Mouse (Mus musculus) erythroblast, embryonic 14.5 days (primary cell): ENCODE data around the gene Foxred1. TPM values are rescaled to one million over a fixed set of nuclear protein-coding genes. Genes with fewer than 3 reads are reported as not detected.

ENCODE experiments used
- H3K27me3 ChIP-seq: 2 replicates; pipeline ENCODE4 v1.6.1; 2012; ENCODE audit warnings: inconsistent platforms; ENCODE audit not compliant: control insufficient read depth
- H3K36me3 ChIP-seq: 2 replicates; pipeline ENCODE4 v1.6.1; 2012; ENCODE audit warnings: mild to moderate bottlenecking, inconsistent platforms; ENCODE audit not compliant: control insufficient read depth
- H3K4me1 ChIP-seq: 2 replicates; pipeline ENCODE4 v1.6.1; 2012; ENCODE audit warnings: inconsistent platforms; ENCODE audit not compliant: control insufficient read depth
- H3K4me3 ChIP-seq: replicated peaks from 2 replicates; pipeline ENCODE3; 2012; ENCODE audit warnings: moderate library complexity, mild to moderate bottlenecking, inconsistent platforms
- H3K9me3 ChIP-seq: 2 replicates; pipeline ENCODE4 v1.6.1; 2012; ENCODE audit warnings: low read length, inconsistent platforms, mixed read lengths; ENCODE audit not compliant: control insufficient read depth
- GATA1 ChIP-seq: IDR thresholded peaks from 2 replicates; pipeline ENCODE4 v1.6.1; 2012; ENCODE audit warnings: low read length, inconsistent platforms, mixed read lengths
- TAL1 ChIP-seq: IDR thresholded peaks from 3 replicates; pipeline ENCODE4 v1.6.1; 2012; ENCODE audit warnings: low read length, inconsistent platforms, mixed read lengths
- polyA plus RNA-seq: library from polyadenylated mRNA; stranded (reverse); fragments of >175 nt; gene quantifications from 2 replicates; pipeline ENCODE4 v1.2.3, GENCODE M21; 2012

The Foxred1 gene
- polyA plus RNA-seq, 1 experiment: 0.41 TPM

DNA sequence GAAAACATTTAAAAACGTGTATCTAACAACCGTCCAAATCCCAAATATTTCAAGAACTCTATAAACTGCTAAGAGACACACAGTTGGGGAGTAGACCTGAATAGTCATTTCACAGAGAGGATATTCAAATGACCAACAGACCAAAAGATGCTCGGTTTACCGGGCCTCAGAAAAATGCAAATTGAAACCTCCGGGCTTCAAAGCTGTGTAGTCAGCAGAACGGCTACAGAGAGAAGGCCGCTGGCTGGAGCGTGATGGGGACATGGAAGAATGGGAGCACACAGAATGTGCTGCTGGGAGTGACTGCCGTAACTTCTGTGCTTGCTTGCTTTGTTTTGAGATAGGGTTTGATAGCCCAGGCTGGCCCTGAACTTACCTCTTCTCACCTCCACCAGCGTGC is 12.5 kb downstream of the Foxred1 start:
- Histone ChIP-seq H3K27me3 (no peaks in the 10 kb centered on the region), H3K4me3 (no peak overlapping the region)

DNA sequence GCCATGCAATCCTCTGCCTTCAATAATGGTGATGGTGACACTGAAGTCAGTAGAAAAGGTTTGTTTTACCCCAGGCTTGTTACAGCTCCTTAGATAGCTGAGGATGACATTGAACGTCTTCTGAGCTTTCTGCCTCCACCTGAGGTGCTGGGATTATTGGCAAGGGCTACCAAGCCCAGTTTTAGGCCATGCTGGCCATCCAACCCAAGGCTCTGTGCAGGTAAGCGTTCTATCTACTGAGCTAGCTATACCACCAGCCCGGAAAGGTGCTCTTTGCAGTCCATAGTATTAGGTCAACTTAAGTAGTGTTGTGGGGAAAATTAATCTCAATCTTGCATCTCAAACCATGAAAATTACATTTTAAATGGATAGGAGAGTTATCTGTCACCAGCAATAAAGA is 13.2 kb downstream of the Foxred1 start:
- Histone ChIP-seq H3K36me3 (peaks cover 4% of the 10 kb centered on the region), H3K4me3 (no peak overlapping the region), H3K4me1 (peaks cover 40% of the 10 kb centered on the region), H3K9me3 (no peaks in the 10 kb centered on the region), H3K27me3 (no peaks in the 10 kb centered on the region)
- no peak for TF ChIP-seq TAL1
- TF ChIP-seq GATA1: no peak

More for the DNA sequence above, 12.5 kb downstream of the Foxred1 start:
- TF ChIP-seq GATA1 (no peak), TAL1 (no peak)
- Histone ChIP-seq H3K36me3 (peaks cover 2% of the 10 kb centered on the region), H3K9me3 (no peaks in the 10 kb centered on the region), H3K4me1 (peaks cover 46% of the 10 kb centered on the region)

DNA sequence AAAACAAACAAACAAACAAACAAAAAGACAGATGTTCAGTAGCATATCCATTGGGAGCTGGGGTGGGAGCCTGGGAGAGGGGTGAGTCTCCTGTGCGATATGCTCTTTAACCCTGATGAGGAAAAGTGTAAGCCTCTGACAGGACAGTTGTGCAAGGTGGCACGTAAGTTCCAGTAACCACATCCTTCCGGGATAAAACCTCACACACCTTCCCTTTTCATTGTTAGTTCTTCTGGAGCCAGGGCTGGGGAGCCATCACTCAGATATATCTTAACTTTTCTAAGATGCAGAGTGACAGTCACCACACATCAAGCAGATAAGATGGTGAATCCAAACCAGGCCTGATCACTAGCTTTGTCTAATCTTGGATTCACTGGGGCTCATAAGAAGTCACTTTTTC is 16.8 kb downstream of the Foxred1 start:
- Histone ChIP-seq H3K4me3 (no peak overlapping the region), H3K27me3 (no peaks in the 10 kb centered on the region), H3K36me3 (peaks cover 24% of the 10 kb centered on the region), H3K9me3 (no peaks in the 10 kb centered on the region), H3K4me1 (peaks cover 10% of the 10 kb centered on the region)
- TF ChIP-seq TAL1: no peak
- TF ChIP-seq GATA1: no peak

DNA sequence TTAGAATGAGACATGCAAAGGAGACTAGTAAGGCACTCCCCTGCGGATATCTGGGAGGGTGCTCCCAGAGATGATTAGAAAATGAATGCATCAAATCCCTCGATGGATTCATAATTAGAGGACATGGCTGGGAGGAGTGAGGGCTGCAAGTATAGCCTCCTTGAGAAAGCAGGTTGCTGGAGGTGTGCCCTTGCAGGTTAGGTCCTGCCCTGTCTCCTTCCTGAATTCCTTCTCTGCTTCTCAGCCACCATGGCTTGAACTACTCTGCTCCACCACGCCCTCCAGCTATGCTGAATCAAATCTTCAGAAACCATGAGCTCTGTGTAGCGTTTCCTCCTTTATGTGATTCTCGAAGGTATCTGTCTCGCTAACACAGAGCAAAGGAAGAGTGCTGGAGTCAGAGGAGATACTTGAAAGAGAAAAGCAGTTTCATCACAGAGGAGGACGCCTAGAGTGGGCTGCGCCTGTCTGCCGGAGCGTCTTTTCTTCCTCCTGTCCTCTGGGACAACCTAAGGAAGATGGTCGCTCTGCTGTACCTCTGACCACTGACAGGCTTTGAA is 17.8 kb downstream of the Foxred1 start:
- Histone ChIP-seq H3K9me3 (no peaks in the 10 kb centered on the region), H3K4me3 (no peak overlapping the region), H3K4me1 (peaks cover 2% of the 10 kb centered on the region; the same call in 1 of the 2 replicates), H3K36me3 (peaks cover 33% of the 10 kb centered on the region), H3K27me3 (no peaks in the 10 kb centered on the region)
- no peak for TF ChIP-seq GATA1
- TF ChIP-seq TAL1: no peak

DNA sequence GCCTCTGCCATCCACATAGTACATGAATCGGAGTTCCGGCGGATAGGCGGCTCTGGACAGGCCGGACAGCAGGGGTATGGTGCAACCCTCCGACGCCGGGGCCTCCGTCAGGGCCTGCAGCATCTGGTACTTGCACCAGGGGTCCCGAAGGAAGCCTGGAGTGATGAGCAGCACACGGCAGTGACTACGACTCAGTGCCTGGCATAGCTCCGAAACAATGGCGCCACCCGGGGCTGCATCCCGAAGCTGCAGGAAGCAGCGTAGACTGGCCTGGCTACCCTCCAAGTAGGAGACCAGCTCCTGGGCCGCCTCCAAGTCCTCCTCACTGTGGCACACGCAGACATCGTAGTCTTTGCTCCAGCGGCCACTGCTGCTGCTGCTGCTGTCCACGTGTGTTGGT is 22.2 kb downstream of the Foxred1 start:
- TF ChIP-seq TAL1: no peak
- Histone ChIP-seq H3K4me3 (no peak overlapping the region), H3K4me1 (no peaks in the 10 kb centered on the region; the same call in 1 of the 2 replicates), H3K9me3 (no peaks in the 10 kb centered on the region), H3K27me3 (no peaks in the 10 kb centered on the region), H3K36me3 (peaks cover 45% of the 10 kb centered on the region)

DNA sequence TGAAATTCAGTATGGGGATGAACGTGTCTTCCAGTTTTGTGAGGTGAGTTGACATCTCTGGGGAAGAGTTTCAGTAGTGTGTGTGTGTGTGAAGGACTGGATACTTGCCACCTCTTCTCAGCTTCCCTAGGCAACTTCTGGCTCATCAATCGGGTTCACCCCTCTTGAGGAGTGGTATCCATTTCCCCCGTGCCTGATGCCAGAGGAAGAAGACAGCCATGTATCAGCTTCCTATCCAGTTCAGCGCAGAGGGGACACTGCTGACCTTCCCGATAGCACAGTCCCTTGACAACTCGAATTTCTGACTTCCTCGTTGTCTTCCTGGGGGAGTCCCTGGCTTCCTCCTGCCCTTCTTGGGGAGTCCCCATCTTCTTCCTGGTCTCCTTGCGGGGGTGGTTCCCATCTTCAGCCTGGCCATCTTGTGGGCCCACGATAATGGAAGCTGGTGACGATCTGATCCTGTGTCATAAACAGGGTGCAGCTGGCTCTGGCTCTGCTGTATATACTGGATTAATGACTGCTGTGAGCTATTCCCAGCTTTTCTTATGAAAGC is 23.4 kb downstream of the Foxred1 start:
- TF ChIP-seq TAL1 (no peak), GATA1 (no peak)
- no peaks in the 10 kb centered on the region for H3K9me3 ChIP-seq
- H3K36me3 ChIP-seq: peaks cover 41% of the 10 kb centered on the region
- no peaks in the 10 kb centered on the region for H3K27me3 ChIP-seq
- H3K4me3 ChIP-seq: no peak overlapping the region
- H3K4me1 ChIP-seq: peaks cover 11% of the 10 kb centered on the region

DNA sequence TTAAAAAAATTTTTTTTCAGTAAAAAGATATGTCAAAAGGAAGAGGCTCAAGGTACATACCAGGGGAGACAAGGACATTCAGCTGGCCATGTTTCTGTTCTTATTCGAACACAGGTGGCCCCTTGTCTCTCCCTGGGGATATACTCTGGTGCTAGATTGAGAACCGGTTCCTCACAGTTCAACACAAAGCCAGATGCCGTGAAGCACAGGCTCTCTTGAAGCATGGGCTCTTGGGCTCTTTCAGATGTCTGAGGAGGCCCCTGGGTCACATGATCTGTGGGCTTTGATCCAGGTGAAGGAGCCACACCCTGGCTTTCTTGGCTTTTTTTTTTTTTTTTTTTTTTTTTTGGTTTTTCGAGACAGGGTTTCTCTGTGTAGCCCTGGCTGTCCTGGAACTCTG is 24.4 kb downstream of the Foxred1 start:
- Histone ChIP-seq H3K4me3 (no peak overlapping the region), H3K36me3 (peaks cover 37% of the 10 kb centered on the region), H3K27me3 (no peaks in the 10 kb centered on the region), H3K4me1 (peaks cover 20% of the 10 kb centered on the region), H3K9me3 (no peaks in the 10 kb centered on the region)
- TF ChIP-seq TAL1: no peak
- TF ChIP-seq GATA1: no peak

DNA sequence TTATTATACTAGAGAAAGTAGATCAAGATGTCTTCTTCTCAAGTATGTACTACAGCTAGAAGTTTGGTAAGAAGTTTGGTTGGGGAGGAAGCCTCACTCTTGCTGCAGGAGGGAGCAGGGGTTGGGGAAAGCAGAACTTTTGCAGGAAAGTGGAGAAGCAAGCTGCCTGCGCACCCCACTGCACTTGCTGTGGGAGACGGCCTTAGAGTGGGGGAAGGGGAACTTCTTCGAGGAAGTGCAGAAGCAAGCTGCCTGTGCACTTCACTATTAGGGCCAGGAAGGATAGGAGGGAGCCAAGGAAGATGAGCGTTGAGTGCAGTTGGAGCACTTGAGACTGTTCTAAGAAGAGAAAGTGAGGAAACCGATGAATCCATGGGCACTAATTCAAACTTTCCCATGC is 27.5 kb downstream of the Foxred1 start:
- H3K9me3 ChIP-seq: no peaks in the 10 kb centered on the region
- H3K4me1 ChIP-seq: peaks cover 20% of the 10 kb centered on the region
- no peaks in the 10 kb centered on the region for H3K27me3 ChIP-seq
- peaks cover 14% of the 10 kb centered on the region for H3K36me3 ChIP-seq
- H3K4me3 ChIP-seq: no peak overlapping the region
- no peak for TF ChIP-seq GATA1
- TF ChIP-seq TAL1: no peak

DNA sequence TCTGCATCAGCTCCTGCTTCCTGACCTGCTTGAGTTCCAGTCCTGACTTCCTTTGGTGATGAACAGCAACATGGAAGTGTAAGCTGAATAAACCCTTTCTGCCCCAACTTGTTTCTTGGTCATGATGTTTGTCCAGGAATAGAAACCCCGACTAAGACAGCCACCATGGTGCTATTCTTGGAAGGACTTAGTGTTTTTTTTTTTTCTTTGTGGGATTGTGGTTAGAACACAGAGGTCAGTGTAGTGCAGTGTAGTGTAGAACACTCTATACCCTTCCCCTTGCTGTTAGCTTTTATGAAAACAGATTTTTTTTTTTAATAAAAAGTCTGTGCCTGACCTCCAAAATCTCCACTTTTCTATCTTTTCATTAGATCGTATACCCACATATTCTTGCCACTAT is 28.0 kb downstream of the Foxred1 start:
- no peaks in the 10 kb centered on the region for H3K27me3 ChIP-seq
- no peak overlapping the region for H3K4me3 ChIP-seq
- H3K4me1 ChIP-seq: peaks cover 20% of the 10 kb centered on the region
- peaks cover 11% of the 10 kb centered on the region for H3K36me3 ChIP-seq
- TF ChIP-seq TAL1: no peak
- no peak for TF ChIP-seq GATA1
- H3K9me3 ChIP-seq: no peaks in the 10 kb centered on the region
